Mouse (Mus musculus): Measurements from ENCODE around the gene Prdm16.

Gene Prdm16

GRCm38 (mm10) chr4:154503260-154503829, 133.3 kb downstream of the Prdm16 start:
- Histone ChIP-seq H3K36me3 (ENCODE audit: insufficient read depth, low read length) (no peaks in the 10 kb centered on the region), H3K9me3 (ENCODE audit: low read length) (no peaks in the 10 kb centered on the region), H3K4me1 (replicated peaks; ENCODE audit: low read depth, low read length) (peaks cover 52% of the 10 kb centered on the region), H3K27me3 (ENCODE audit: insufficient read depth, low read length) (peaks cover 88% of the 10 kb centered on the region), H3K4me3 (replicated peaks; ENCODE audit: low read length) (no peak overlapping the region)
- no peak for TF ChIP-seq CTCF (conservative IDR thresholded peaks at IDR 0.05; ENCODE audit: low read length)
- no peak for TF ChIP-seq POU5F1 (IDR thresholded peaks at IDR 0.05; ENCODE audit: borderline replicate concordance, low read length)

GRCm38 (mm10) chr4:154502403-154503000, 134.2 kb downstream of the Prdm16 start:
- no peaks in the 10 kb centered on the region for H3K9me3 ChIP-seq (ENCODE audit: low read length)
- H3K4me3 ChIP-seq (replicated peaks; ENCODE audit: low read length), result no peak overlapping the region
- H3K27me3 ChIP-seq (ENCODE audit: insufficient read depth, low read length), result peaks cover 89% of the 10 kb centered on the region
- TF ChIP-seq NANOG (IDR thresholded peaks at IDR 0.05; ENCODE audit: borderline replicate concordance, low read length) (no peak), POU5F1 (IDR thresholded peaks at IDR 0.05; ENCODE audit: borderline replicate concordance, low read length) (no peak), CTCF (conservative IDR thresholded peaks at IDR 0.05; ENCODE audit: low read length) (no peak)
- peaks cover 60% of the 10 kb centered on the region for H3K4me1 ChIP-seq (replicated peaks; ENCODE audit: low read depth, low read length)
- H3K36me3 ChIP-seq (ENCODE audit: insufficient read depth, low read length), result no peaks in the 10 kb centered on the region

- no peak for TF ChIP-seq POU5F1 (IDR thresholded peaks at IDR 0.05; ENCODE audit: borderline replicate concordance, low read length)
- TF ChIP-seq CTCF (conservative IDR thresholded peaks at IDR 0.05; ENCODE audit: low read length), result no peak
- TF ChIP-seq NANOG (IDR thresholded peaks at IDR 0.05; ENCODE audit: borderline replicate concordance, low read length), result no peak
Measured at GRCm38 (mm10) chr4:154500695-154501094, 136.0 kb downstream of the Prdm16 start.

GRCm38 (mm10) chr4:154499701-154500523, 136.8 kb downstream of the Prdm16 start:
- H3K4me3 ChIP-seq (replicated peaks; ENCODE audit: low read length), result no peak overlapping the region; the same call in 1 of the 2 replicates

More at GRCm38 (mm10) chr4:154500695-154501094, 136.0 kb downstream of the Prdm16 start:
- Histone ChIP-seq H3K36me3 (ENCODE audit: insufficient read depth, low read length) (no peaks in the 10 kb centered on the region), H3K9me3 (ENCODE audit: low read length) (no peaks in the 10 kb centered on the region), H3K4me1 (replicated peaks; ENCODE audit: low read depth, low read length) (peaks cover 60% of the 10 kb centered on the region), H3K4me3 (replicated peaks; ENCODE audit: low read length) (no peak overlapping the region), H3K27me3 (ENCODE audit: insufficient read depth, low read length) (peaks cover 73% of the 10 kb centered on the region)

GRCm38 (mm10) chr4:154497423-154498175, 139.1 kb downstream of the Prdm16 start:
- Histone ChIP-seq H3K36me3 (ENCODE audit: insufficient read depth, low read length) (no peaks in the 10 kb centered on the region), H3K4me1 (replicated peaks; ENCODE audit: low read depth, low read length) (peaks cover 50% of the 10 kb centered on the region), H3K4me3 (replicated peaks; ENCODE audit: low read length) (peak overlapping the region; percentile 32), H3K27me3 (ENCODE audit: insufficient read depth, low read length) (peaks cover 63% of the 10 kb centered on the region), H3K9me3 (ENCODE audit: low read length) (no peaks in the 10 kb centered on the region)
- TF ChIP-seq NANOG (IDR thresholded peaks at IDR 0.05; ENCODE audit: borderline replicate concordance, low read length) (0 out of 2 replicates have a peak, but pooled peaks have one; percentile 8), CTCF (conservative IDR thresholded peaks at IDR 0.05; ENCODE audit: low read length) (no peak)

More at GRCm38 (mm10) chr4:154499701-154500523, 136.8 kb downstream of the Prdm16 start:
- no peaks in the 10 kb centered on the region for H3K36me3 ChIP-seq (ENCODE audit: insufficient read depth, low read length)
- no peaks in the 10 kb centered on the region for H3K9me3 ChIP-seq (ENCODE audit: low read length)
- H3K27me3 ChIP-seq (ENCODE audit: insufficient read depth, low read length), result peaks cover 70% of the 10 kb centered on the region
- no peak for TF ChIP-seq POU5F1 (IDR thresholded peaks at IDR 0.05; ENCODE audit: borderline replicate concordance, low read length)
- TF ChIP-seq NANOG (IDR thresholded peaks at IDR 0.05; ENCODE audit: borderline replicate concordance, low read length), result no peak
- no peak for TF ChIP-seq CTCF (conservative IDR thresholded peaks at IDR 0.05; ENCODE audit: low read length)
- H3K4me1 ChIP-seq (replicated peaks; ENCODE audit: low read depth, low read length), result peaks cover 60% of the 10 kb centered on the region

- Histone ChIP-seq H3K9me3 (ENCODE audit: low read length) (no peaks in the 10 kb centered on the region), H3K4me1 (replicated peaks; ENCODE audit: low read depth, low read length) (peaks cover 44% of the 10 kb centered on the region)
Measured at GRCm38 (mm10) chr4:154496991-154497390, 139.7 kb downstream of the Prdm16 start.

GRCm38 (mm10) chr4:154496522-154496921, 140.2 kb downstream of the Prdm16 start:
- H3K9me3 ChIP-seq (ENCODE audit: low read length), result no peaks in the 10 kb centered on the region
- peaks cover 44% of the 10 kb centered on the region for H3K4me1 ChIP-seq (replicated peaks; ENCODE audit: low read depth, low read length)
- TF ChIP-seq POU5F1 (IDR thresholded peaks at IDR 0.05; ENCODE audit: borderline replicate concordance, low read length) (no peak), CTCF (conservative IDR thresholded peaks at IDR 0.05; ENCODE audit: low read length) (no peak), NANOG (IDR thresholded peaks at IDR 0.05; ENCODE audit: borderline replicate concordance, low read length) (no peak)
- peak overlapping the region; percentile 32 for H3K4me3 ChIP-seq (replicated peaks; ENCODE audit: low read length)
- H3K27me3 ChIP-seq (ENCODE audit: insufficient read depth, low read length), result peaks cover 57% of the 10 kb centered on the region
- no peaks in the 10 kb centered on the region for H3K36me3 ChIP-seq (ENCODE audit: insufficient read depth, low read length)

More at GRCm38 (mm10) chr4:154496991-154497390, 139.7 kb downstream of the Prdm16 start:
- Histone ChIP-seq H3K36me3 (ENCODE audit: insufficient read depth, low read length) (no peaks in the 10 kb centered on the region), H3K27me3 (ENCODE audit: insufficient read depth, low read length) (peaks cover 62% of the 10 kb centered on the region), H3K4me3 (replicated peaks; ENCODE audit: low read length) (peak overlapping the region; percentile 32)
- TF ChIP-seq CTCF (conservative IDR thresholded peaks at IDR 0.05; ENCODE audit: low read length) (no peak), NANOG (IDR thresholded peaks at IDR 0.05; ENCODE audit: borderline replicate concordance, low read length) (no peak), POU5F1 (IDR thresholded peaks at IDR 0.05; ENCODE audit: borderline replicate concordance, low read length) (no peak)

GRCm38 (mm10) chr4:154493996-154494395, 142.7 kb downstream of the Prdm16 start:
- H3K4me1 ChIP-seq (replicated peaks; ENCODE audit: low read depth, low read length), result peaks cover 31% of the 10 kb centered on the region
- no peaks in the 10 kb centered on the region for H3K9me3 ChIP-seq (ENCODE audit: low read length)
- no peaks in the 10 kb centered on the region for H3K36me3 ChIP-seq (ENCODE audit: insufficient read depth, low read length)
- H3K27me3 ChIP-seq (ENCODE audit: insufficient read depth, low read length), result peaks cover 48% of the 10 kb centered on the region
- no peak for TF ChIP-seq NANOG (IDR thresholded peaks at IDR 0.05; ENCODE audit: borderline replicate concordance, low read length)
- TF ChIP-seq CTCF (conservative IDR thresholded peaks at IDR 0.05; ENCODE audit: low read length), result no peak
- TF ChIP-seq POU5F1 (IDR thresholded peaks at IDR 0.05; ENCODE audit: borderline replicate concordance, low read length), result no peak
- H3K4me3 ChIP-seq (replicated peaks; ENCODE audit: low read length), result no peak overlapping the region

Data from E14TG2a.4 (cell line).